Mouse (Mus musculus) retina, postnatal 7 days (tissue): ENCODE measurements at regions not wholly inside any gene's neighbourhood (a gene's known extent, or its start where the extent isn't known, plus 50 kb on each side); places are given as distances from the start of the nearest gene placed in this dataset.

Experiments used
- DNase-seq: peaks from one replicate; pipeline ENCODE4 v3.0.0-alpha.2; 2012; ENCODE audit warnings: low read depth, low spot score

- DNase-seq, result no peak
Observed at GRCm38 (mm10) chr13:51227836-51228235, 57.0 kb downstream of the Nxnl2 start.

- peak; percentile 34 for DNase-seq
Observed at GRCm38 (mm10) chr13:51228862-51229770, 58.3 kb downstream of the Nxnl2 start.

GRCm38 (mm10) chr13:51229862-51230261 is 59.0 kb downstream of the Nxnl2 start:
- DNase-seq, result no peak

GRCm38 (mm10) chr13:51231586-51231985 is 60.8 kb downstream of the Nxnl2 start:
- no peak for DNase-seq

- no peak for DNase-seq
Observed at GRCm38 (mm10) chr13:51247378-51247777, 76.6 kb downstream of the Nxnl2 start.

- DNase-seq, result no peak
Observed at GRCm38 (mm10) chr13:51253371-51253770, 82.5 kb downstream of the Nxnl2 start.

- no peak for DNase-seq
Observed at GRCm38 (mm10) chr13:51255688-51256087, 84.9 kb downstream of the Nxnl2 start.

GRCm38 (mm10) chr13:51258752-51259721 is 88.2 kb downstream of the Nxnl2 start:
- DNase-seq, result no peak

GRCm38 (mm10) chr13:51261619-51262018 is 90.8 kb downstream of the Nxnl2 start:
- no peak for DNase-seq

GRCm38 (mm10) chr13:51272786-51273185 is 102.0 kb downstream of the Nxnl2 start:
- no peak for DNase-seq

GRCm38 (mm10) chr13:51274639-51275038 is 103.8 kb downstream of the Nxnl2 start:
- no peak for DNase-seq

- DNase-seq, result no peak
Observed at GRCm38 (mm10) chr13:51276601-51277000, 105.8 kb downstream of the Nxnl2 start.

- no peak for DNase-seq
Observed at GRCm38 (mm10) chr13:51277515-51277914, 106.7 kb downstream of the Nxnl2 start.

- DNase-seq, result no peak
Observed at GRCm38 (mm10) chr13:51279642-51280387, 109.0 kb downstream of the Nxnl2 start.

- no peak for DNase-seq
Observed at GRCm38 (mm10) chr13:51280388-51280753, 109.5 kb downstream of the Nxnl2 start.

GRCm38 (mm10) chr13:51284679-51285078 is 113.9 kb downstream of the Nxnl2 start:
- DNase-seq, result no peak

- DNase-seq, result no peak
Observed at GRCm38 (mm10) chr13:51289442-51289841, 118.6 kb downstream of the Nxnl2 start.

GRCm38 (mm10) chr13:51290021-51290424 is 118.4 kb upstream of the S1pr3 start:
- DNase-seq, result no peak

GRCm38 (mm10) chr13:51290926-51291325 is 117.5 kb upstream of the S1pr3 start:
- no peak for DNase-seq

GRCm38 (mm10) chr13:51293047-51293446 is 115.4 kb upstream of the S1pr3 start:
- no peak for DNase-seq

- no peak for DNase-seq
Observed at GRCm38 (mm10) chr13:51295872-51296271, 112.6 kb upstream of the S1pr3 start.
